Mouse (Mus musculus) MN1 (cell line): ENCODE measurements around the gene Gpc6.

Experiments
- DNase-seq: peaks from one replicate; pipeline ENCODE4 v3.0.0-alpha.2; 2016; ENCODE audit warnings: low spot score

The Gpc6 gene

GRCm38 (mm10) chr14:117796661-117797060 is 871.5 kb downstream of the Gpc6 start:
- no peak for DNase-seq

- DNase-seq: no peak
Measured at GRCm38 (mm10) chr14:117800399-117800798, 875.3 kb downstream of the Gpc6 start.

- DNase-seq: no peak
Measured at GRCm38 (mm10) chr14:117807846-117808245, 882.7 kb downstream of the Gpc6 start.

GRCm38 (mm10) chr14:117808326-117808725 is 883.2 kb downstream of the Gpc6 start:
- DNase-seq: no peak

- no peak for DNase-seq
Measured at GRCm38 (mm10) chr14:117810321-117811270, 885.5 kb downstream of the Gpc6 start.

GRCm38 (mm10) chr14:117813473-117813872 is 888.4 kb downstream of the Gpc6 start:
- no peak for DNase-seq

GRCm38 (mm10) chr14:117816008-117816407 is 890.9 kb downstream of the Gpc6 start:
- no peak for DNase-seq

GRCm38 (mm10) chr14:117816706-117817105 is 891.6 kb downstream of the Gpc6 start:
- no peak for DNase-seq

- no peak for DNase-seq
Measured at GRCm38 (mm10) chr14:117817196-117817595, 892.1 kb downstream of the Gpc6 start.

- DNase-seq: no peak
Measured at GRCm38 (mm10) chr14:117824491-117824890, 899.4 kb downstream of the Gpc6 start.

GRCm38 (mm10) chr14:117826294-117827046 is 901.4 kb downstream of the Gpc6 start:
- no peak for DNase-seq

- DNase-seq: no peak
Measured at GRCm38 (mm10) chr14:117831267-117831666, 906.2 kb downstream of the Gpc6 start.

GRCm38 (mm10) chr14:117831731-117832130 is 906.6 kb downstream of the Gpc6 start:
- peak; percentile 27 for DNase-seq

- no peak for DNase-seq
Measured at GRCm38 (mm10) chr14:117835506-117835905, 910.4 kb downstream of the Gpc6 start.

- DNase-seq: no peak
Measured at GRCm38 (mm10) chr14:117837021-117837420, 911.9 kb downstream of the Gpc6 start.

GRCm38 (mm10) chr14:117837715-117838114 is 912.6 kb downstream of the Gpc6 start:
- DNase-seq: no peak

- no peak for DNase-seq
Measured at GRCm38 (mm10) chr14:117841211-117841610, 916.1 kb downstream of the Gpc6 start.

- DNase-seq: peak; percentile 30
Measured at GRCm38 (mm10) chr14:117841797-117842553, 916.9 kb downstream of the Gpc6 start.

GRCm38 (mm10) chr14:117849591-117850505 is 924.7 kb downstream of the Gpc6 start:
- DNase-seq: no peak

- DNase-seq: no peak
Measured at GRCm38 (mm10) chr14:117852266-117852665, 927.2 kb downstream of the Gpc6 start.

- DNase-seq: no peak
Measured at GRCm38 (mm10) chr14:117852842-117853241, 927.7 kb downstream of the Gpc6 start.
